Mouse (Mus musculus) embryonic fibroblast, embryonic 13.5 days (primary cell): ENCODE results near the gene Jam3. TPM values are rescaled to one million over a fixed set of nuclear protein-coding genes. Genes with fewer than 3 reads are reported as not detected.

Experiments
- H3K27ac ChIP-seq: 2 replicates; pipeline ENCODE4 v1.5.1; 2012; ENCODE audit warnings: low read length, control low read depth, inconsistent platforms; ENCODE audit not compliant: insufficient read depth
- H3K4me1 ChIP-seq: 2 replicates; pipeline ENCODE4 v1.6.1; 2011; ENCODE audit warnings: low read length; ENCODE audit not compliant: control insufficient read depth, insufficient read depth
- H3K4me3 ChIP-seq: 2 replicates; pipeline ENCODE4 v1.5.1; 2011; ENCODE audit warnings: mild to moderate bottlenecking, control low read depth, low read length; ENCODE audit not compliant: insufficient read depth
- CTCF ChIP-seq: IDR thresholded peaks from 2 replicates; pipeline ENCODE4 v1.5.1; 2011; ENCODE audit warnings: mild to moderate bottlenecking, control low read depth, low read length, moderate library complexity, borderline replicate concordance; ENCODE audit not compliant: insufficient read depth
- POLR2A ChIP-seq: IDR thresholded peaks from 2 replicates; pipeline ENCODE4 v1.6.1; 2011; ENCODE audit warnings: low read depth, mild to moderate bottlenecking, control low read depth, low read length, moderate library complexity
- polyA plus RNA-seq: library from polyadenylated mRNA; stranded (reverse); fragments of >200 nt; gene quantifications from 2 replicates; pipeline ENCODE4 v1.2.4, GENCODE M21; 2011; ENCODE audit warnings: low read depth; ENCODE audit not compliant: missing spikeins, insufficient read length

Gene Jam3
- polyA plus RNA-seq, 1 experiment: 50.3 TPM

DNA sequence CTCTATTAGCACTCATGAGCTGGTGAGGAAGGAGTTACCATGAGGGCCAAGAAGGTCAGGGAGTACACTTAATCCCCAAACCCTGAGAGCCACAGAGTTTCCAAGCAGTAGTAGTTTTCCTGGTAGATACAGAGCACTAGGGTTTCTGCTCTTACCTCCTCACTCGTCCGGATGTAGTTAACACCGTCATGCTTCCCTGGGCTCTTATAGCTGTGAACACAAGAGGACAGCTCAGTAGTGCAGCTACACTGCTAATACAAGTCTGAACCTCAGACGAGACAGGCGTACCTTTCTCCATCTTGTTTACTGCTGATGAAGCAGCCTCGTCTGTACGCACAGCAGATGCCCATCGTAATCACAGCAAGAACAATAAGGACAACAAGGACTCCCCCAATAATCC is 56.7 kb downstream of the Jam3 start:
- Histone ChIP-seq H3K4me3 (no peak overlapping the region), H3K4me1 (no peaks in the 10 kb centered on the region), H3K27ac (no peak overlapping the region)
- TF ChIP-seq CTCF: no peak
- TF ChIP-seq POLR2A: no peak

DNA sequence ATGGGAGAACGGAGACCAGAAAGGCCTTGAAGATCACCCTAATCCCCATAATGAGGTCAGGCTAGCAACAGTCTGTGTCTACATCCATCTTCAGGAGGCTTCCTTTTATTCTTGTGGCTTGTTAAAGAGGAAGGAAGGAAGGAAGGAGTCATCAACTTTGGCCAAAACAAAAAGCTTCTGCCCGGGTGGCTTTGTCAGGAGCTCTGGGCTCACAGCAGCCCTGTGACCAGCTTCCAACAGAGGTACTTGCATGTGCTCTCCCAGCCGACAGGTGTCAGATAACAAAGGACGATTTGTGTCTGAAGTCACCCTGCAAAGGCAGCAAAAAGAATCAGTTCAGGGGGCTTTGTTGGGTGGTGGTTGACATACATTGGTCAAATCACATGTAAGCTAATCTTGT is 57.1 kb downstream of the Jam3 start:
- H3K27ac ChIP-seq: no peak overlapping the region
- no peak overlapping the region for H3K4me3 ChIP-seq
- H3K4me1 ChIP-seq: no peaks in the 10 kb centered on the region
- no peak for TF ChIP-seq CTCF
- TF ChIP-seq POLR2A: no peak

DNA sequence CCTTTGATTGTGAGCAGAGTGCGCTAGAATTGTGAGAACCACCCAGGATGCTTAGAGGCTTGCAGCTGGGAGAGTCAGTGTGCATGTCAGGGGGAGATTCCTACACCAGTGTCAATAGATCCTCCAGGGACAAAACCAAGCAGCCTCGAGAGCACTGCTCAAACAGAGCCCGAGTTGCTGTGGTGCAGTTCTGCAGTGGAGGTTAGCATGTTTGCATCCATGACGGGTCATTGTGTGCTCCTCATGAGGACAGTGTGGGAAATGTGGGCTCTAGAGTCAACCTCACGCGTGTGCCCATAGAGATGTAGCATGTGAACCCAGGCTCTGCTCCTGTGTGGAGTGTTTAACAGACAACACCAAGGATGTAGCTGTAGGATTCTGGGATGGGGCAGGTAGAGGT is 62.3 kb downstream of the Jam3 start:
- TF ChIP-seq POLR2A: no peak
- no peak for TF ChIP-seq CTCF
- H3K27ac ChIP-seq: no peak overlapping the region
- H3K4me1 ChIP-seq: no peaks in the 10 kb centered on the region
- no peak overlapping the region for H3K4me3 ChIP-seq

DNA sequence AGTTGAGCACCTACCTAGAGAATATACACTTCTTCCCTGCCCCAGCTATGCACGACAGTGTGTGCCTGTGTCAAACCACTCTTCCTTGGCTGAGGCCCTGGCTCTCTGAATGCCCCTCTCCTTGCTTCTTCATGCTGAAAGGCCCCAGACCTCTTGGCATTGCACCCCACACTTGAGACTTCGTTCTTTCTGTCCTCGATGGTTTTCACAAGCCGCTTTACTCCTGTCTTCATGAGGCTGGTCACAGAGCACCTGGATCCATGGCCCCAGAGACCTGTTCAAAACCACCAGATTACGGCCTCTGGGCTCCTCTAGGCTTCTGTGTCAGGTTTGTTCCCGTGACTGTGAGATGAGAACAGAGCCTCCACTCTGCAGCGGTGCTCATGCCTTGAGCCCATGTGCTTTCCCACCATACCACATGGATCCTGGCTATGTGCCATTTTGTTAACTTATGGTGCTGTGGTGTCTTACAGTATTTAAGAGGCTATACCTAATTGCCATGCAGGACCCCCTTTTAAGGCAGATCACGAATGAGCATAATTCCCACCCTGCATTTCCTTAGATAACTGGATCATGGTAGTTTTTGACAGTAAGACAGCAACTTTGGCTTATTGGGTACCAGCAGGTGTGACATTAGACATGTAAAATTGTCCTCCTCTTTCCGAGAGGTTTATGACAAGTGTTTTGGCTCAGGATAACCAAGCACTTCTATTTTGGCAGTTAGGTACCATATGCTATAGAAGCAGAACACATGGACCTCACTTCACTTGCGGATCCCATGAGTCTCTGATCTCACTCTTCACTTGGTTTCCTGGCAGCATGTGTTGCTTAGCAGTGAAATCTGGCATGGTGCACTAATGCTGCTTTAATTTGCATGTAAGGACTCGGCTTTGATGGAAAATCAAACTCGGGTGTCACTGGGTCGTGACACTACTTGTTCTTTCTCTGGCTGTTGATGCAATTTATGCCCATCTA is 64.1 kb downstream of the Jam3 start:
- Histone ChIP-seq H3K4me3 (no peak overlapping the region), H3K27ac (no peak overlapping the region), H3K4me1 (no peaks in the 10 kb centered on the region)
- no peak for TF ChIP-seq CTCF
- no peak for TF ChIP-seq POLR2A

DNA sequence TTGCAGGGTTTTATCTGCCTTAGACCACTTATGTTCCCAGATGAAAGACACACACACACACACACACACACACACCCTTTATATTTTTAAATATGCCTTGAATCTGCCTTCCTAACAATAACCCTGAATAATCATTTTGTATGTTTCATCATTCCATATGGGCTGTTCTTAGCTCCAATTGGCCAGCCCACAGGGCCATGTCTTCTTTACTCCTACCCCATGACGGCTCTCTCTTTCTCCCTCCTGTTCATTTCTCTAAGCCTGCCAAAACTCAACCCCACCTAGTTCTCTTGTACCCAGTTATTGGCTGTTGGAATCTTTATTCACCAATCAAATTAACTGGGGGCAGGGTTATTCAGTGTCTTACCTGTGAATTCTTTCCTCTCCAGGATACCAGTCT is 65.1 kb downstream of the Jam3 start:
- H3K27ac ChIP-seq: no peak overlapping the region
- H3K4me3 ChIP-seq: no peak overlapping the region
- TF ChIP-seq CTCF: no peak
- TF ChIP-seq POLR2A: no peak
- no peaks in the 10 kb centered on the region for H3K4me1 ChIP-seq

DNA sequence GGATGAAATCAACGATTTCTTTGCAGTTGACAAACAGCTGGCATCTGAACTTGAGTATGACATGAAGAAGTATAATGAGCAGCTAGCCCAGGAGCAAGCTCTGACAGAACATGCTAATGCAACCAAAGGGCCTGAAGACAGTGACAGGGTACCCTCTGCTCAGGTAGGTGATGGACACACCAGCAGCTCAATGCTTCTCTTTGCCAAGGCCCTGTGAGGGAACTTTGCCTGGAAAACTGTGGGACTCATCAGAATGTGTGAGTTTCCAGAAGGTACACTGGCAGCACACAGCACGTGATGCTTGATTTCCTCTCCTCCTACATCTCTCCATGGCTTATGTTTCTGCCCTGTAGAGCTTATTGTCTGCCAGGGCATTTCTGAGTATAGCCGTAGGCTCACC is 67.8 kb downstream of the Jam3 start:
- Histone ChIP-seq H3K27ac (no peak overlapping the region), H3K4me1 (no peaks in the 10 kb centered on the region), H3K4me3 (no peak overlapping the region)
- TF ChIP-seq POLR2A (no peak), CTCF (no peak)

DNA sequence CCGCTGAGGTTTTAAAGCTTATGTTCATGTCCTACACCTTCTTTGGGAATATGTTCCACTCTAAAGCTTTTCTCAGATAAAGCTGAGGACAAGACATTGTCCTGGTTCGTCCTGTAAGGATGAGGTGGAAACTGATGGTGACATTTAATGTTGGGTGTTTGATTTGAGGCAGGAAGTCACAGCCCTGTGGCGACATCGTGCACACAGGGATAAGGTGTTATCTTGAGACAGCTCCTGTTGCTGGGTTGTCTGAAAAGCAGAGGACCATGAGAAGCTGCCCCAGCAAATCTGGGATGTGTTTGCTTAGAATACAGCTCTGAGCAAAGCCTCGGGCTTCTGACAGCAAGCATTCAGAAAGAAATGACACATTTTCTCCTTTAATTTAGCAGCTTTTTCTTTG is 69.0 kb downstream of the Jam3 start:
- Histone ChIP-seq H3K4me3 (no peak overlapping the region), H3K4me1 (no peaks in the 10 kb centered on the region), H3K27ac (no peak overlapping the region)
- TF ChIP-seq CTCF: no peak
- no peak for TF ChIP-seq POLR2A

DNA sequence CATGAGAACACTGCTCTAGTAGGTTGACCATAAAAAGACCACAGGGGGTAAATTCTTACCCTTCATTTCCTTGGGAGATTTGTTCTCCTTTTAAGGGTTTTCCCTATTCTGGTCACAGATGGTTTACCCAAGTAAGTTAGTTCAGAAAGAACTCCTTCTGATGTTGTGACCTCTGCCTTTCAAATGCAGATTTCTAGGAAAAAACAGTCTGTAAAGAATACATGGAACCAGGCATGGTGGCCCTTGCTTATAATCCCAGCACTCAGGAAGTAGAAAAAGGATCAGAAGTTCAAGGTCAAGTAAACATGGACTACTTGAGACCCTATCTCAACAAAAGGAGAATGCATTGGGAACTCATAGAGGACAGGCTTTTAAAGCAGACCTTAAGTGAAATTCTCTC is 79.4 kb downstream of the Jam3 start:
- Histone ChIP-seq H3K4me1 (no peaks in the 10 kb centered on the region), H3K4me3 (no peak overlapping the region), H3K27ac (no peak overlapping the region)
- TF ChIP-seq CTCF (no peak), POLR2A (no peak)

DNA sequence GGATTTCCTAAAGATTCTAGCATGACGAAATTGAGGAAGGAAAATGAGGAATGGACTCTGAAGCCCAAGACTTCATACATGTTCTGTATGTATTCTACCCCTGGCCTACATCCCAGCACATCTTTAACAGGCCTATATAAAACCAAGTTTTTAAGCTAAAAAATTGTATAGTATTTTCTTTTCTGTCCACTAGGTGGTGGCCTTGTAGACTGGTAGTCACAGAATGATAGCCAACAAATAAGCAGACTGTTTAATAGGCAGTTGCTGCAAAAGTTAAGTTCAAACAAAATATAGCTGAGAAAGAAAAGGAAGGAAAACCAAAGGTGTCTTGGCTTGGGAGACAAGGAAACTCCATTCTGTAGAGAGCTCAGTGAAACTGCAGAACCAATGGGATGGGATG is 80.5 kb downstream of the Jam3 start:
- Histone ChIP-seq H3K27ac (no peak overlapping the region), H3K4me3 (no peak overlapping the region), H3K4me1 (no peaks in the 10 kb centered on the region)
- no peak for TF ChIP-seq POLR2A
- TF ChIP-seq CTCF: no peak

DNA sequence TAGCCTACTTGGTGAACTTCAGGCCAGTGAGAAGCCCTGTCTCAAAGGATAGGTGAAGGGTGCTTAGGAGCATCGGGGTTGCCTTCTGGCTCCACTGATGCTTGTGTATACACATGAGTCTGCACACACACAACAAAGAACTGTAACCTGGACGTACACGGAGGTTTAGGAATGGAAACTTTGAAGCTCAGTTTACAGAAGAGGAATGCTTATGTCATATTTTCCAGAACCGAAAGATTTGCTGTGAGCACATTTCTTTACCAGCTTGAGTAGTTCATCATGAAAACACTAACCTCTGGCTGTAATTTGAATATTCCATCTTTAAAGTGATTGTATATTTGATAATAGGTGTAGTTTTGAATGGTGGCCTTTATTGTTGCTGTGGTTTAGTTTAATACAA is 84.3 kb downstream of the Jam3 start:
- TF ChIP-seq CTCF (no peak), POLR2A (no peak)
- Histone ChIP-seq H3K27ac (no peak overlapping the region), H3K4me1 (no peaks in the 10 kb centered on the region), H3K4me3 (no peak overlapping the region)

DNA sequence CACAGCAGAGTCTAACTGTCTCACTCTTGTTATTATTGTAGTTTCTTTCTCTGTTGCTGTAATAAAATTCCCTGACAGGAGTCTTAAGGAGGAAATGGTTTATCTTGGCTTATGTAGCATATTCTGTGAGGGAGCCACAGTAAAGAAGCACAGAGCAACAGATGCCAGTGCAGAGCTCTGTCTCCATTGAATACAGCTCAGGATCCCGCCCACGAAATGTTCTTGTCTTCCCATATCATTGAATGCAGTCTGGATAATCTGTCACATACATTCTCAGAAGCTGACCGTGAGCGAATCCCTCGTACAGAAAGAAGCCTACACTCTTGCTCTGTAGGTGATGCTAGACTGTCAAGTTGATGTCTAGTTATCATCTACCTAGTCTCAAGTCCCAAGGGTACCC is 96.9 kb downstream of the Jam3 start:
- Histone ChIP-seq H3K4me1 (no peaks in the 10 kb centered on the region), H3K4me3 (no peak overlapping the region), H3K27ac (no peak overlapping the region)
- TF ChIP-seq POLR2A (no peak), CTCF (no peak)
